Mouse (Mus musculus) midbrain, postnatal 0 days (tissue): Measurements from ENCODE around the gene Frmd4b. TPM values are rescaled to one million over a fixed set of nuclear protein-coding genes. Genes with fewer than 3 reads are reported as not detected.

Experiments
- ATAC-seq: fragments of 200-750 bp; cut with Nextera tagmentation; 2 replicates; pipeline ENCODE4 v1.8.0; 2017; ENCODE audit warnings: moderate number of reproducible peaks, mild to moderate bottlenecking, moderate TSS enrichment, moderate library complexity; ENCODE audit not compliant: low FRiP score
- DNase-seq: peaks from one replicate; pipeline ENCODE4 v3.0.0-alpha.2; 2015; ENCODE audit warnings: low spot score
- H3K27ac ChIP-seq: fragments of 300-500 bp; sonication (generic); 2 replicates; pipeline ENCODE4 v1.5.1; 2014; ENCODE audit warnings: low read depth, mild to moderate bottlenecking, low read length, mixed read lengths
- H3K27me3 ChIP-seq: fragments of 300-500 bp; sonication (generic); 2 replicates; pipeline ENCODE4 v1.6.1; 2014; ENCODE audit warnings: low read length, control low read depth, mixed read lengths; ENCODE audit not compliant: insufficient read depth
- H3K36me3 ChIP-seq: fragments of 300-500 bp; sonication (generic); 2 replicates; pipeline ENCODE4 v1.6.1; 2014; ENCODE audit warnings: low read length, control low read depth, mixed read lengths; ENCODE audit not compliant: insufficient read depth
- H3K4me1 ChIP-seq: fragments of 300-500 bp; sonication (generic); 2 replicates; pipeline ENCODE4 v1.6.1; 2014; ENCODE audit warnings: mild to moderate bottlenecking, control low read depth, antibody characterized with exemption, low read length, mixed read lengths; ENCODE audit not compliant: insufficient read depth
- H3K4me2 ChIP-seq: fragments of 300-500 bp; sonication (generic); 2 replicates; pipeline ENCODE4 v1.6.1; 2014; ENCODE audit warnings: low read depth, mild to moderate bottlenecking, low read length, mixed read lengths; ENCODE audit not compliant: poor library complexity, severe bottlenecking
- H3K4me3 ChIP-seq: fragments of 300-500 bp; sonication (generic); 2 replicates; pipeline ENCODE4 v1.5.1; 2014; ENCODE audit warnings: low read depth, mild to moderate bottlenecking, low read length, moderate library complexity
- H3K9ac ChIP-seq: fragments of 300-500 bp; sonication (generic); replicated peaks from 2 replicates; pipeline ENCODE4 v1.6.1; 2014; ENCODE audit warnings: mild to moderate bottlenecking, low read length, moderate library complexity, mixed read lengths; ENCODE audit not compliant: poor library complexity, severe bottlenecking
- H3K9me3 ChIP-seq: fragments of 300-500 bp; sonication (generic); 2 replicates; pipeline ENCODE4 v1.6.1; 2016; ENCODE audit warnings: low read length, control low read depth
- CTCF ChIP-seq: IDR thresholded peaks from 2 replicates; pipeline ENCODE4 v1.5.1; 2016; ENCODE audit warnings: antibody characterized with exemption, mild to moderate bottlenecking
- WGBS: fragments of 180-500 bp; shearing (Covaris S2); extraction: QIAGEN DNeasy Blood & Tissue Kit; methylation state at CpG from one replicate; pipeline ENCODE4 v1.1.7; 2014; 5-methylcytosine and 5-hydroxymethylcytosine counted together
- polyA plus RNA-seq: library from polyadenylated mRNA; unstranded; fragments of >200 nt; fragmentation: Nextera tagmentation; extraction: Ambion mirVana; gene quantifications from 2 replicates; pipeline ENCODE4 v1.2.1, GENCODE M21; 2015
- total RNA-seq: library from RNA; depleted of rRNA; stranded (reverse); fragments of >200 nt; gene quantifications from 2 replicates; pipeline ENCODE4 v1.2.3, GENCODE M21; 2014

Frmd4b gene
- total and polyA plus RNA-seq, 2 experiments from 2014 or later = 7.9 to 20.7 TPM

DNA sequence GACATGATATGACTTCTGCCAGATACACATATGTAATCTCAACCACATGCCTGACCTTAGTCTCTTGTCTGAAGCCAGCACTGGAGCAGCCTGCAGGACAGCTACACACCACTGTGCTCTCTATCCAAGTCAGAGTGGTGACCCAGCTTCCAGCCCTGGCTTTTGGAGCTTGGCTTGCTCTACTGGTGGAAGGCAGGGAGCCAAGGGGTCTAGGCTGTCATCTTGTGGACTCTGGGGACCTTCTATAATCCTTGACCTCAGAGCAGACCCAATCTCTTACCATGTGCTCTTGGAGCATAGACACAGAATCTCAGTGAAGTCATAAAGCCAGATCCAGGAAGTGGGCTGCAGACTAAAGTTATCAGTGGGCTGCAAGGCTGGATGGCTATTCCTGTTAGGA is 30.7 kb downstream of the Frmd4b start:
- Histone ChIP-seq H3K4me3 (no peak overlapping the region), H3K36me3 (no peaks in the 10 kb centered on the region), H3K27ac (no peak overlapping the region), H3K9ac (no peak overlapping the region), H3K9me3 (no peaks in the 10 kb centered on the region), H3K4me2 (no peak overlapping the region), H3K27me3 (no peaks in the 10 kb centered on the region), H3K4me1 (no peaks in the 10 kb centered on the region)
- DNase-seq (no peak), ATAC-seq (no peak)
- no peak for TF ChIP-seq CTCF

DNA sequence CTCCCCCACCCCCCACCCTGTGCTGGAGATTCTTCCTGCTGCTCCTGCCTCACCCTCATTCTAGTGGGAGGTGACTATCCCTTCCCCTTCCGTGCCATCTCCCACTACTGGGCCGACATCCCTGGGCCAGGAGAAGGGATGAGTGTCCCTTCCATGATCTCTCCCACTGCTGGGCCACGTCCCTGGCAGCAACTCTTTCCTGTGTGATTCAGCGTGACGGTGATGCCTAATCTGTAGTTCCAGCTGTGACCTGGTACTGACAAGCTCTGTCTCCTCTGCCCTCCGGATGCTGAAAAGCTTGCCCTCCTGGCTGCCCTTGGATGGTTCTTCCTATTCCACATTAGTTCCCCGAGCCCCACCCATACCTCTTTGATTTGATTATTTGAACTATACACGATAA is 31.3 kb downstream of the Frmd4b start:
- no peaks in the 10 kb centered on the region for H3K4me1 ChIP-seq
- no peak overlapping the region for H3K27ac ChIP-seq
- DNase-seq (no peak), ATAC-seq (no peak)
- H3K27me3 ChIP-seq = no peaks in the 10 kb centered on the region
- no peak for TF ChIP-seq CTCF
- no peaks in the 10 kb centered on the region for H3K9me3 ChIP-seq
- WGBS = 51% methylated on average over 8 of the region's 8 CpGs
- no peak overlapping the region for H3K4me2 ChIP-seq
- H3K9ac ChIP-seq = no peak overlapping the region
- no peaks in the 10 kb centered on the region for H3K36me3 ChIP-seq
- no peak overlapping the region for H3K4me3 ChIP-seq

DNA sequence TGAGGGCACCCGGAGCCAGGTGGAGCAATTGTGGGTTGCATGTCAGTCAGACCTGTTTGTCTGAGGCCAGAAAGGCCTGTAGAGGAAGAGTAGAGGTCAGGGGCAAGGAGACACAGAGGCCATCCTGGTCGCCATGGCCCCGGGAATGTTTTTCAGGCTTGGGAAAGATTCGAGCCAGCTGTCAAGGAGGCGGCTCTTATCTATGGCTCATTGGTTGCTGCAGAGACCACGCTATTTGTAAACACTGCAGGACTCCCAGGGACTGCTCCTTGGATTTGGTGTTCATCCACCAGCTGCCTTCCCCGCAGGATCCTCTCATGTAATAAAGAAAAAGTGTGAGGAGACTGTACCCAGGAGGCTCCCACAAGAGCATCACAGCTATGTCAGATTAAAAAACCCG is 34.6 kb downstream of the Frmd4b start:
- Histone ChIP-seq H3K9me3 (no peaks in the 10 kb centered on the region), H3K27ac (no peak overlapping the region), H3K36me3 (no peaks in the 10 kb centered on the region), H3K4me3 (no peak overlapping the region), H3K9ac (no peak overlapping the region), H3K4me1 (no peaks in the 10 kb centered on the region), H3K4me2 (no peak overlapping the region), H3K27me3 (no peaks in the 10 kb centered on the region)
- ATAC-seq (no peak), DNase-seq (no peak)
- TF ChIP-seq CTCF = no peak
- 45% methylated on average over 8 of the region's 8 CpGs for WGBS

DNA sequence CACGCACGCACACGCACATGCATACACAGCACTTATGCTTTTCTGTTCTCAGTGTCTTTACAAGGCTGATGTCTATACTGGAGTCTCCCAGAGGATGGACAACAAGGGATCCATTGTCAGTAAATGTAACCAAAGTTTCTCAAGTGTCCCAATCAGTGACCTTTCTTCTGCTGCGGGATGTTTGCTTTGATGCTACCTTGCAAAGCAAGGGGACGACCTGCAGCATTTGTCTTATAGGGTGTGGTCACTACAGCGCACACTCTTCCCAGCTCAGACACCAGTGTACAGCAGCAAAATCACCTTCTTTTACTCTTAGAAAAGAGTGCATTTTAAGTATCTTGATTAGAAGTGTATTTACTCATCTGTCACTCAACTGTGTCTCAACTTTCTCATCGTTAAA is 35.4 kb downstream of the Frmd4b start:
- Histone ChIP-seq H3K9me3 (no peaks in the 10 kb centered on the region), H3K4me3 (no peak overlapping the region), H3K36me3 (no peaks in the 10 kb centered on the region), H3K4me1 (no peaks in the 10 kb centered on the region), H3K27ac (no peak overlapping the region), H3K27me3 (no peaks in the 10 kb centered on the region), H3K9ac (no peak overlapping the region), H3K4me2 (no peak overlapping the region)
- ATAC-seq (no peak), DNase-seq (no peak)
- WGBS = 92% methylated on average over 7 of the region's 7 CpGs
- TF ChIP-seq CTCF = no peak

DNA sequence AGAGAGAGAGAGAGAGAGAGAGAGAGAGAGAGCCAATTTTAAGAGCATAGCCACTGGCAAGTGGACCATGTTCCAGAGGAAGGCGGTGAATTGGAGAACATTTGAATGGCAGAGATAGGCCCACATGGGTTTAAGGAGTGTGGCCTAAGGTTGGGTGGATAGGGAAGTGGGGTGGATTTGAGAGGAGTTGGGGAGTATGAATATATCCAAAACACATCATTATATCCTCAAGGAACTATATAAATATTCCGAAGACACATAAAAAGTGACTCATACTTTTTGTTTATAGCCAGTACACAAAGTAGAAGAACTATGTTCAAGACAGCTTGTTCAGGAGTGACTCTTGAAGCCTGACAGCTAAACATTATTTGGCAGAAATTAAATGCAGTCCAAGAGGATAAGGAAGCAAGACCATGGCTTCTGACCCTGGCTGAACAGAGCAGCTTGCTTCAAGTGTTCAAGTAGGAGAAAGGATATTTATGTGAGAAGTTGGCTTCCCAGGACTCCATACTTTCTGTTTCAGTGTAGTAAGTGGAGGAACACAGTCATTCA is 36.8 kb downstream of the Frmd4b start:
- DNase-seq = no peak

DNA sequence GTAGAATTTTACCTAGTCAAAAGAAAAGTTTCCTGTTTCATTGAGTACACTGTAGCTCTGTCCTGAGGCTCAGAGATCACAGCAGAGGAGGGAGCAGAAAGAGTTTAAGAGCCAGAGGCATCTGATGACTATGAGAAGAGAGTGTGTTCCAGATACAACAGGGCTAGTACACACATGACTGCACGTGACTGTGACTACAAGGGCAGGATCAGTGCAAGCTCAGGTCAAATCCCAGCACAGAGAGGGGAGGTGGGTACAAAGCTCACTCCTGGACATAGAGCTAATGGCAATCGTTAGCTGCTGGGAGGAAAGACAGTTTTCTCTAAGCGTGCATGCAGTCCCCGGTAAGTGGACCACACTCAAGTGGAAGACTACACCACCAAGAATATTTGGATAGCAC is 37.6 kb downstream of the Frmd4b start:
- no peak overlapping the region for H3K9ac ChIP-seq
- TF ChIP-seq CTCF = no peak
- no peak for DNase-seq
- no peak overlapping the region for H3K4me3 ChIP-seq
- H3K4me2 ChIP-seq = no peak overlapping the region
- H3K36me3 ChIP-seq = no peaks in the 10 kb centered on the region
- H3K27me3 ChIP-seq = no peaks in the 10 kb centered on the region
- no peaks in the 10 kb centered on the region for H3K9me3 ChIP-seq
- no peak overlapping the region for H3K27ac ChIP-seq
- no peak for ATAC-seq
- WGBS = 67% methylated on average over 4 of the region's 4 CpGs
- no peaks in the 10 kb centered on the region for H3K4me1 ChIP-seq

More for the DNA sequence above, 36.8 kb downstream of the Frmd4b start:
- H3K4me2 ChIP-seq = no peak overlapping the region
- H3K36me3 ChIP-seq = no peaks in the 10 kb centered on the region
- H3K4me3 ChIP-seq = no peak overlapping the region
- 96% methylated on average over 2 of the region's 2 CpGs for WGBS
- ATAC-seq = no peak
- H3K9me3 ChIP-seq = no peaks in the 10 kb centered on the region
- no peak for TF ChIP-seq CTCF
- no peak overlapping the region for H3K9ac ChIP-seq
- no peaks in the 10 kb centered on the region for H3K4me1 ChIP-seq
- no peaks in the 10 kb centered on the region for H3K27me3 ChIP-seq
- no peak overlapping the region for H3K27ac ChIP-seq
